Mouse (Mus musculus) adrenal gland, postnatal 4 days (tissue): Measurements from ENCODE around the gene Mrtfa. TPM values are rescaled to one million over a fixed set of nuclear protein-coding genes. Genes with fewer than 3 reads are reported as not detected.

Source experiments
- DNase-seq, 2 experiments: peaks; one replicate each; pipeline ENCODE4 v3.0.0; 2021 to 2022; ENCODE audit warnings: low spot score in 2 of 2, mixed read lengths in 2 of 2
- total RNA-seq, 2 experiments: library from RNA; stranded (reverse); gene quantifications; 2 replicates each; pipeline ENCODE4 v1.2.3; 2021

Gene Mrtfa
- total RNA-seq, 2 experiments from 2014 or later, result 33.0 to 39.1 TPM

GRCm38 (mm10) chr15:81103500-81103899 is 87.1 kb downstream of the Mrtfa start:
- no peak for DNase-seq

- no peak for DNase-seq
These were observed 88.2 kb downstream of the Mrtfa start for GRCm38 (mm10) chr15:81102274-81102879.

GRCm38 (mm10) chr15:81101316-81101715 is 89.2 kb downstream of the Mrtfa start:
- no peak for DNase-seq

GRCm38 (mm10) chr15:81099269-81099668 is 91.3 kb downstream of the Mrtfa start:
- DNase-seq, result no peak

DNA sequence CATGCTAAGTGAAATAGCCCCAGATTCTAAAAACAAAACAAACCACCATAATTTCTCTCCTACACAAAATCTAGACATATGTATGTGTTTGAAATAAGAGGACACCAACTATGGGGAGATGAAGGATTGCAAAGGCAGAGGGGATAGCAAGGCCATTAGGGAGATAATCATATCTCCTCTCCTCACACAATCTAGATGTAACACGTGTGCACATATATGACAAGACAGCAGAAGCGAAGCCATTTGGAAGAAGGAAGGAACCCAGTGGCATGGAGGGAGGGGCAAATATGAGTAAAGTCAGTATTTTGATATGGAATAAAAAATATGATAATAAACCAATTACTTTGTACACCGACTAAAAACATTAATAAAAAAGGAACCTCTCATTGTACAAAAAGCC is 91.9 kb downstream of the Mrtfa start:
- DNase-seq, result no peak

DNA sequence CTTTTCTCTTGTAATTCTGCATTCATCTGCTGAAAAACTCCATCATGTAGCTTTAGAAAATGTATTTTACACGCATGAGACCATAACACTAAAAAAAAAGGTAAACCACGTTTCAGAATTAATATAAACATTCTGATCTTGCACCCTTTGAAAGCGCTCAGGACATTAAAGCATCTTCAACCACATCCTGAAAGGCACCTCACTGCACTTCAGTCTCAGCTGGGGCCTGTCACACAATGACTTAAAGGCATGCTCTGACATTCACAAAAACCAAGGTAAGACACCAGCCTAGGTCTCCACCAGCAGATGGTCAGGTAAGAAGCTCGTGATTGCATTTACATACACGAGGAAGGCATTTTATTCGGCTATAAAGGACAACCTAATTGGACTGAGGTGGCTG is 92.7 kb downstream of the Mrtfa start:
- no peak for DNase-seq

DNA sequence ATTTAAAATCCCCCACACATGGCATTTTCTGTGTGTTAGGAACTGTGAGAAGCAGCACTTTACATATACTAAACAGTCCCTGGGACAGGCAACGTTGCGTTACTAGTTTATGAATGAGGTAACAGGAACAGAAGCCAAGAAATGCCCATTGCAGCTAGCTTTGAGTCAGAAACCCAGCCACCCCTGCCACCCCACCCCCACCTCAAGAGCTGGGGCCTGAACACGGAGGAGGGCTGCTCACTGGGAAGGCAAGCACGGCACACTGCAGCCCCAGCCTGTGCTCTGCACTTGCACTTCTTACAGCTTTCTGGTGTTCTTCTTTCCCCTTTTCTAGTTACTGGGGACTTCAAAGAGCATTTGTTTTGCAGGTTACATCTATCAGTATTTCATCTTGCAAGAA is 93.1 kb downstream of the Mrtfa start:
- no peak for DNase-seq

GRCm38 (mm10) chr15:81096329-81097055 is 94.1 kb downstream of the Mrtfa start:
- no peak for DNase-seq

DNA sequence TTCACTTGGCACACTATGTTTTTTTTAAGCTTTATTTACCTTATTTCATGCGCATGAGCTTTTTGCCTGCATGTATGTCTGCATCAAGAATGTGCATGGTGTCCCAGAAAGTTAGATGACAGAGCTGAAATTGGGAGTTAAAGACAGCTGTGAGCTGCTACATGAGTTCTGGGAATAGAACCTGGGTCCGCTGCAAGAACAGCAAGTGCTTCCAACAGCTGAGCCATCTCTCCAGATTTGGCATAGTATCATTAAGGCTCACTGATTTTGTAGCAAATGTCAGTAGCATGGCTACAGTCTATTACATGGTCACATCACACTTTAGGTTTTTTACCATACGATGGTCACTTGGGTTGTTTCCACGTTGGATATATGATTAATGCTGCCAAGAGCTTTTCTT is 97.5 kb downstream of the Mrtfa start:
- no peak for DNase-seq

- DNase-seq, result no peak
These were observed 98.8 kb downstream of the Mrtfa start for GRCm38 (mm10) chr15:81091718-81092117.

DNA sequence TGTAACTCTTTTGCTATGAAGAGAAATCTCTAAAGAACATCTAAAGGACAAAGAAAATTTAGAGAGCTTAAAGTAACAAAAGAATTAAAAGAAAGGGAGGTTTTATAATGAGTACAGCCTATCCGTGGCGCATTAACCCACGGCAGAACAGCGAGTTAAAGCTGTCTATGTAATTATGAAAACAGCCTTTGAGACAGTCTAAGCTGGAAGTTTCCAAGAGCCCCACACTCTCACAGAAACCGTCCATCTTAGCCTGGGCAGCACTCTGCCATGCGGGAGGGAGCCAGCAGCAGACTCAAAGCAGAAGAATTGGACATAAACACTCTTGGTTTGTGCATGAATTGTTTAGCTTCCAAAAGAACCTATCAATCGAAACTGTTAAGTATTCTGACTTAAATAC is 103.0 kb downstream of the Mrtfa start:
- DNase-seq, result no peak

DNA sequence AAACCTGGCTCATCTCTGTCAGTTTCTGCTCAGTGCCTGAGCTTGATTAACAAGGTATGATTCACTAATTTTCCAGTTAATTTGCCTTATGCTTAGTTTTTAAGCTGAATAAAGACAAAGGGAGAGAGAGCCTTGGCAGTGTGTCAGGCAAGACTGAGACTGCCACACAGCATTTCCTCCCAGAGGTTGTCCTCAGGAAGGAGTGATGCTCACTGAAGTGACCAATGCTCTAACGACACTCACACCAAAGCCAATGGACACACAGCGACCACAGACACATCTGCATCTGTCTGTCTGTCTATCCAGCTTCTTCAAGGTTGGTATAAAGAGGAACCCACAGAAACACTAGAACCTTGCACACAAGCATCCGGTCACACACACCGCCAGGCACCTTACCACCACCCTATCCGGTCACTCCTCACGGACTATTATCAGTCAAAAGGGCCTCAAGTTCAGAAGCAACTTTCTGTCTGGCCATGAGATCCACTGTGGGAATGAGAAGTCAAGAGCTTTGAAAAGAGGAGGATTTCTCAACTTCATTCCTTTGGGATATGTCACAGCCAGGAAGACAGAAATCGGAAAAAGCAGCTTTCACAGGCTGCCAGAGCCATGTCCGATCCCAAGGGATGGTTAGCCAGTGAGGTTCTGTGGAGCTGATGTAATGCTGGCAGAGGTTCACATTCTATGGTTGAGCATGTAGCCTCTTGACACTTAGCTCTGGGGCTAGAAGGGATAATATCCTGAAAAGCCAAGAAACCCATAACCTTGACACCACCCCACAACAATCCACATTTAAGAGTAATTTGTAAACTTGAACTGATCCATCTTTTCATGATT is 103.7 kb downstream of the Mrtfa start:
- no peak for DNase-seq

- DNase-seq, result no peak
These were observed 106.7 kb downstream of the Mrtfa start for GRCm38 (mm10) chr15:81083826-81084225.

DNA sequence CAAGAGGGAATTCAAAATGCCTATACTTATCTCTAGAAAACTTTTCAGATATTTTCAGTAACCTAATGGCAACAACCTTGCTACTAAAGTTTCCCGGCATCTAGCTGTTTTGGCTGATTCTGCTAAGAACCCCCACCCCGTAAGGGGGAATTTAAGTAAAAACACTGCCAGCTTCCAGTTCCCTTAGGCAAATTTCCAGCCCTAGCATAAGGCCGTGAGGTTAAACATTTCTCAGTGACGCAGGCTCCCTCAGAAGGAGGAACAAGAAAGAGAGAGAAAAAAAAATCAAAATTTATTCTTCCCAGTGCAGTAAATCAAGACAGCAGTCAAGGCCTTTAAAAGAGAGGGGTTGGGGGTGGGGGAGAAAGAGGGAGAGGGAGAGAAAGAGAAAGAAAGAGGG is 107.3 kb downstream of the Mrtfa start:
- DNase-seq, result no peak

DNA sequence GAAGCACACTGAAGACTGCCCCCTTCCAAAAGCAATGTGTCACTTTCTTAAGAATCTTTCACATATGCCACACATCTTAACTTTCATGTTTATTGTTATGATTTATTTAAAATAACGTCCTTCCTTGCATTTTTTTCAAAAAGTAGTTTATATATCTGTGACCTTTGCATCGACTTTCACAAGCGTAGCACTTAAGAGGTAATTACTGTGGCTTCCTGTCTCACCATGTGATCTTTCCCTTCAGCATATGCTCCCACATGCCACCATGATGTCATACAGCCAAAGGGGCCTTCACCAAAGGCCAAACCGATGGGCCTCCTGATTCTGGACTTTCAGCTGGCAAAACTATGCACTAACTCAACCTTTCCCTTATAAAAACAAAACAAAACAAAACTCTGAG is 109.3 kb downstream of the Mrtfa start:
- DNase-seq, result no peak

DNA sequence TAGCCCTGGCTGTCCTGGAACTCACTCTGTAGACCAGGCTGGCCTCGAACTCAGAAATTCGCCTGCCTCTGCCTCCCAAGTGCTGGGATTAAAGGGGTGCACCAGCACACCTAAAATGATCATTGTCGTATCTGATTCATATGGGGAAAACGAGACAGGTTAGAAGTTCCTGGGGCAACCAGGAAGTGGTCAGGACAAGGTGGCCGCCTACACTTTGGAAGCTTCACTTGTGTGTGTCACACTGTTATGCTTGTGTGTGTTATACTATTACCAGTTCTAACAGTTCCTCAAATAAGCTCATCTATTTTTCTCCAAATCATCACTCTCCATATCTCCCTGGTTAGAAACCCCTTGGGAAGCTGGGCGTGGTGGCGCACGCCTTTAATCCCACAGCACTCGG is 110.2 kb downstream of the Mrtfa start:
- DNase-seq, result no peak

DNA sequence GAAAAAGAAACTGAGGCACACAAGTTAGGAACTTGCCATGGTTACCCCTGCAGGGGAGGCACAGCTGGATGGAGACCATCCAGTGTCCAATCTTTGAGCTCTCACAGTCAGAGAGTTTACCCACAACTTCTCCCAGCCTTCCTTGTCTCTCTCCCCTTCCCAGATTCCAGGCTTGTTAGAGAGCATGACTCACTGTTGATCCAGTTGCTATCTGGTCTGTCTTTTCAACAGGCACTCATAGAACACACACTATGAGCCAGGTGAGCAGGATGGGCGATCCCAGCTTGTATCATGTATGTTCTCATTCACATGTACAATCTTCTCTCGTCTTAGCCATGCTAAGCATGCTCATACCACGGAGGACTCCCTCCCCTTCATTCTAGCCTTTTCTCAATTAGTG is 111.3 kb downstream of the Mrtfa start:
- DNase-seq, result no peak

DNA sequence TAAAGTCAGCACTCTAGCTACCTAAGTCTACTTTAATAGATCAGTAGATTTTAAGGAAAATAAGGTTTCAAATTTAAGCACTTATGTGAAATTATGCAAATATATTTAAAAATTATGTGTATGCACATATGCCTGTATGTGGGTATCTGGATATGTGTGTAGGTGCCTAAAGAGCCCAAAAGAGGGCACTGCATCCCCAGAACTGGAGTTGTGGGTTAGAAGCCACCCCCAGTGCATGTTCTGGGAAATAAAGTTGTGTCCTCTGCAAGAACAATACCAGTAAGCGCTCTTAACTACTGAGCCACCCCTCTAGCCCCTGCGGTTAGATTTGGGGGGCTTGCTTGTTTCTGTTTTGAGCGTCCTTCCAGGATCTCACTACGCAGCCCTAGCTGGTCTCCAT is 113.0 kb downstream of the Mrtfa start:
- DNase-seq, result no peak

DNA sequence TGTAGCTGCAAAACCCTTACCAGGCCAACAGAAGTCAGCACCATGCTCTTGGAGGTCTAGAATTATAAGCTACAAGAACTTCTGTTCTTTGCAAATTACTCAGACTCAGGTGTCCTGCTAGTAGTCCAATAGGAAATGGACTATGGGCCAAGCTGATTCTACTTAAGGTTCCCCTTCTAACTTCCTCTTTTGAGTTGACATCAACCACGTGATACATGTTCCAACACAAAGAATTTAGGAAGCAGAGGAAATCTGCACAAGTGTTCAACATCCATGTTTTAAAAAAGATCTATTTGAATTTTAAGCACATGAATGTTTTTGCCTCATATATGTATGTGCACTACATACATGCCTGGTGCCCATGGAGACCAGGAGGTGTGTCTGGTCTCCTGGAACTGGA is 116.0 kb downstream of the Mrtfa start:
- DNase-seq, result no peak

GRCm38 (mm10) chr15:81073751-81074150 is 116.8 kb downstream of the Mrtfa start:
- no peak for DNase-seq

GRCm38 (mm10) chr15:81072748-81073147 is 117.8 kb downstream of the Mrtfa start:
- no peak for DNase-seq

DNA sequence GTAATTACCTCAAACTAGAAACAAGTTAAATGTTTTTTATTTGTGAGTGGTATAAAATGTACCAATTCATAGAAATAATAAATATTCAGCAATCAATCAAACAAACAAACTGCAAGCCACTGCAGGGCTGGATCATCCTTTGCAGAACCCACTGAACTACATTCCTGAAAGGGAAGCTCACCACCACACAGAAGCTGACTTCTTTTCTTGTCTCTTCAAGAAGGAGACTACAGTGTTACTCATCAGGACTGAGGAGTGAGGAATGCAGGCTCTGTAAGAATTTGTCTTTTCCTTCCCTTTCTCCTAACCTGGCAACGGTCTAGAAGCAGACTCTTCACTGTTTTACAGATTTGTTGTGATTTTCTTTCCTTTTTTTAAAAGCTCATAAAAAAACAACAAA is 120.1 kb downstream of the Mrtfa start:
- no peak for DNase-seq
